Mouse (Mus musculus): ENCODE results near the gene Tmcc3.

Gene Tmcc3

DNA sequence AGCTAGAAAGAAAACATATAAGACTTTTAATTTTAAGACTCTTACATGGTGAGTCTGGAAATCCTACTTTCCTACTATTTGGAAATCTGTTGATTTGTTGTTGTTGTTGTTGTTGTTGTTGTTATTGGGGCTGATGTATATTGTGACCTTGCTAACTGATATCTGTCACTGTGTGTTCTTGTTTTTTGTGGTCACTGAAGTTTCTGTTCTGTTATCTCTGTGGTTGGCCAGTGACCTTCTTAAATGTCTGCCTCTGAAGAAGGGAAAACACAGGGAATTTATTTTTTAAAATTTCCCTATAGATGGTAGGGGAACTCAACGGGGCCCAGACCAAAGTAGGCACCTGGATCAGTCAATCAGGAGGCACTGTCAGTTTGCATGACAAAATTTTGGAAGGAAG lies 48.9 kb downstream of the Tmcc3 start:
- no peak for DNase-seq (ENCODE audit: low spot score in 2 of 2)

DNA sequence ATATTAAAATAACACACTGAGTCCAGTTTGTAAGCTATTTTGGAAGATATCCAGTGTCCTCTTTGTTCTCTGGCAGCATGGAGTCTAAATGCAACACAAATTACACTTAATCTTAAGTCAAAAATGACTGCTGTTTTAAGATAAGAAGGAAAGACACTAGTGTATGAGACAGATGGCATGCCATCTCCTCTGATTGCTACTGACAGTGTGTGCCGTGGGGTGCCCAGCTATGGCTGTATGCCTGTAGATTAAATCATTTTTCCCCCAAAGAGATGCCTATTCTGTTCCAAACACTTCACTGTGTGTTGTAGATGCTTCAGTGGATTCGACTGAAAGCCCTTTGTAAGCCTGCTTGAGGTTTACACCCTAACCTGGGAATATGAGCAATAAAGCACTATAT lies 59.5 kb downstream of the Tmcc3 start:
- no peak for DNase-seq (ENCODE audit: low spot score in 2 of 2)

DNA sequence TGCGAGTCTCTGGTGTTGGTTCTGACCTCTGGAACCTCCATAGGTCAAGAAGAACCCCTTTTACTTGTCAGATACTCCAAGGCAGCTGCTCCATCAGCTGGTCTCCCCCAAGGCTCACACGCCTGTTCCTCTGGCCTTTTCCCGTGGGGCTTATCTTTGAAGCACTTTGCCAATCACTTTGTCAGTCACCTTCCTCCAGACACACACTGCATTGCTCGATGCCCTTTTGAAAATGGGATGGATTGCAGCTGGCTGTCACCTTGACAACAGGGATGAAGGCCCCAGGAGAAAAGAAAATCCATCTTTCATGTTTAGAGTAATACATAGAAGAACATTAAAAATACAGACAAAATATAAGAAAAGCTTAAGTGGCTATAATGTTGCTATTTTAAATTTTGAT lies 65.2 kb downstream of the Tmcc3 start:
- DNase-seq (ENCODE audit: low spot score in 2 of 2): no peak

DNA sequence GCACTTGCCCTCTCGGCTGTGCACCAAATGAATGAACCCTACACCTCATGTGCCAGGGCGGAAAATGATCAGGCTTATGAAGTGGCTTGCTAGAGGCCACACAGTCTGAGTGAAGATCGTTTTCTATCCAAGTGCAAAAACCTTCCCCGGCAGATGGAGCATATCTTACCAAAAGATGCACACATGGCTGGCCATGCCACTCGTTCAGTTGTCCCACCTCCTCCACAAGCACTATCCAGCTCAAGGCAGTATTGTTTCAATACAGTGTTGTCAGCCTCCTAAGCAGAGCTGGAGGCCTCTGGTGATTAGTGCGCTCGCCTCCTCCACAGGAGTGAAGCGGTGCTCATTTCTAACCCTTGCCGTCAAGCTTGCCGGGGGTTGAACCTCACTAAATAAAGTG lies 66.1 kb downstream of the Tmcc3 start:
- no peak for DNase-seq (ENCODE audit: low spot score in 2 of 2)

DNA sequence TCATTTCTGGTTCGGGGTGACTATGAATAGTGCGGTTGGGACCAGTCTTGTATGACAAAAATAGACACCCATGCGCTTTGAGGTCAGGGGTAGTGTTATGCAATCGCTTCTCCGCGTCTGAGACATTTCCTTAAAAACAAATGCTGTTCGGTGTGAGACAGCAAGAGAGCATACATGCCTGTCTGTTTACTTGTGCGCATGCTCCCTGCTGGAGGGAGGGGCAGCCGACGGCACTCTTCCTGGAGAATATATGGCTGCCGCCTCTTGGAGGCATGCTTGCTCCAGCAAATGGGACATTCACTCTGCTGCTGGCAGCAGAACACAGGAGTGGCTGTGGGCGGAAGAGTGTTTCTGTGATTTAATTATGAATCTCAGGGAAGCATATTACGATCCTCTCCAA lies 66.6 kb downstream of the Tmcc3 start:
- DNase-seq (ENCODE audit: low spot score in 2 of 2): peak; percentile 63 to 67

DNA sequence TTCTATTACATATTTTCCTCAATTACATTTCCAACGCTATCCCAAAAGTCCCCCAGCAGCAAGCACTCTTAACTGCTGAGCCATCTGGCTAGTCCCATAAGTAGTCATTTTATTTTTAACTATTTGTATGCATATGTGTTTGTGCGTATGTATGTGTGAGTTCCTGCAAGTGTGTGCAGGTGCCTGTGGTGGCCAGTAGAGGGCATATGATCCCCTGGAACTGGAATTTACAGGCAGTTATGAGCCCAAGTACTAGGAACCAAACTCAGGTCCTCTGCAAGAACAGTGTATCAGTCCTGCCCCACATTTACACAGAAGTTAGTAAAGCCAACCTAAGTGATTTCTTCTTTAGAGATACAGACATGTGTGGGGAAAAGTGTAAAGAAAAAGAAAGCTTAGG lies 68.3 kb downstream of the Tmcc3 start:
- DNase-seq (ENCODE audit: low spot score in 2 of 2): no peak

DNA sequence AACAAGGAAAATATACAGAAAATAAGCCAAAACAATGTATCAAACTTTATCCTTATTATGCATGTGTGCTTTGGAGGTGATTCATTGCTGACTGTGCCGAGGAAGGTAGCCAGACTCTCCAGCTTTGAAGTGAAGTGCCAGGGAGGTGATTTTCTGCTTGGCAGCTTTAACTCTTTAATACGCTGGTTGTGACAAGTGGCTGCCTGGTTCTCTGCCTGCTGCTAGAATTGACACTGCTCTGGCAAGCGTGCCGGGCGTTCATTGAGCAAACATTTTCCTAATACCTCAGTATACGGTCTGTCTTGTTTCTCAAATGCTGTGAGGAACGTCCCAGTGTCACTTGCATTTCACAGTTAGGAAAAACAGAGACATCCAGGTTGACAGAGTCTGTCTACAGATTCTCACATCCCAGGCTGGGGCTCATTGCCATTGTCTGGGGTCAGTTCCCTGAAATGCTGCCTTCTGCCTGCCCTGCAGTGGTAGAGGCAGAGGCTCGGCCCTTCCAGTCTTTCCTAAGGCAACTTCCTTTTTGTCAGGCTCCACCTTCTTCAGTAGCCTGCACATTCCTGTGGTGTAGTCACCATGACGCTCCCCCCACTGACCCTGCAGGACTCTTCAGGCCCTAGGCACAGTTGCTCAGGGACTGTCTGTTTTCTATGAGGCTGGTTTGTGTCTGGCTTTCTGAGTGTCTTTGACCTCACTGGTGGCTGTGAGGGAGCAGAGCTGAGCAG lies 69.1 kb downstream of the Tmcc3 start:
- no peak for DNase-seq (ENCODE audit: low spot score in 2 of 2)

GRCm38 (mm10) chr10:94381393-94381740 lies 69.6 kb downstream of the Tmcc3 start:
- DNase-seq (ENCODE audit: low spot score in 2 of 2): no peak

GRCm38 (mm10) chr10:94382618-94383017 lies 70.9 kb downstream of the Tmcc3 start:
- no peak for DNase-seq (ENCODE audit: low spot score in 2 of 2)

- no peak for DNase-seq (ENCODE audit: low spot score in 2 of 2)
Measured at GRCm38 (mm10) chr10:94383565-94383964, 71.8 kb downstream of the Tmcc3 start.

GRCm38 (mm10) chr10:94389219-94389618 lies 77.5 kb downstream of the Tmcc3 start:
- DNase-seq (ENCODE audit: low spot score in 2 of 2): no peak

GRCm38 (mm10) chr10:94391049-94391448 lies 79.3 kb downstream of the Tmcc3 start:
- no peak for DNase-seq (ENCODE audit: low spot score in 2 of 2)

GRCm38 (mm10) chr10:94394286-94394685 lies 82.5 kb downstream of the Tmcc3 start:
- DNase-seq (ENCODE audit: low spot score in 2 of 2): no peak

- no peak for DNase-seq (ENCODE audit: low spot score in 2 of 2)
Measured at GRCm38 (mm10) chr10:94397833-94398596, 86.3 kb downstream of the Tmcc3 start.

- no peak for DNase-seq (ENCODE audit: low spot score in 2 of 2)
Measured at GRCm38 (mm10) chr10:94400895-94401294, 89.1 kb downstream of the Tmcc3 start.

DNA sequence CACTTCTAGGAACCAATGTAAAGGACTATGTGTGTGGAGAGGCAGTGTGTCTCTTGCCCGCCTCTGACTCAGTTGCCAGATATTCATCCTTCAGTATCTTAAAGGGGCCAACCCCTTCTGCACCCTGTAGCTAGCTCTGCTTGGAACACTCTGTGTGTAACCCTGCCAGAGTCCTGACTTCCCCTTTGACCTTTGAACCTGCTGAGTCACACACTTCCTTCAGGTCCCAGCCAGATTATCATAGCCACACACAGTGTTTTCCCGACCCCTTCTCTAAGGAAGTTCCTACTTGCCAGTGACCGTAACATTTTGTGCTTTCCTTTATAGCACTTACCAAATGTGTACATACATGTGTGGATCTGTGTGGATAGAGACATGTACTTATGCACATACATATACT lies 93.7 kb downstream of the Tmcc3 start:
- DNase-seq (ENCODE audit: low spot score in 2 of 2): no peak

DNA sequence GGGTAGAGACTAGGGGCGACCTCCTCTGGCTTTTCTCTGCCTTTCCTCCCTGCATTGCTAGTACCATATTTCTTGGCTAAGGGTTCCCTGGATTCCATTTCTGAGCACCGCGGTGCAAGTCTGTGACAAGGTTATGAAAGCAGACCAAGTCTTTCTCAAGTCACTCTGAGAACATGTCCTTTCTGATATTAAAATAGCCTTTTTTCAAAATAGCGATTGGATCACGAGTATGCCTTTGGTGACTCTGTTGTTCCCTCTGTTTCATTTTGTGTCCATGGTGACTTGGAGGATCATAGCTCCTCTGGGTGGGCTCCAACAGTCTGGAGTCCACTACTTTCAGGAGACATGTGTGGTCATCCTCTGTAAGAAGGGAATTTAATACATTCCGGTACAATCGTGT lies 95.1 kb downstream of the Tmcc3 start:
- DNase-seq (ENCODE audit: low spot score in 2 of 2): no peak

DNA sequence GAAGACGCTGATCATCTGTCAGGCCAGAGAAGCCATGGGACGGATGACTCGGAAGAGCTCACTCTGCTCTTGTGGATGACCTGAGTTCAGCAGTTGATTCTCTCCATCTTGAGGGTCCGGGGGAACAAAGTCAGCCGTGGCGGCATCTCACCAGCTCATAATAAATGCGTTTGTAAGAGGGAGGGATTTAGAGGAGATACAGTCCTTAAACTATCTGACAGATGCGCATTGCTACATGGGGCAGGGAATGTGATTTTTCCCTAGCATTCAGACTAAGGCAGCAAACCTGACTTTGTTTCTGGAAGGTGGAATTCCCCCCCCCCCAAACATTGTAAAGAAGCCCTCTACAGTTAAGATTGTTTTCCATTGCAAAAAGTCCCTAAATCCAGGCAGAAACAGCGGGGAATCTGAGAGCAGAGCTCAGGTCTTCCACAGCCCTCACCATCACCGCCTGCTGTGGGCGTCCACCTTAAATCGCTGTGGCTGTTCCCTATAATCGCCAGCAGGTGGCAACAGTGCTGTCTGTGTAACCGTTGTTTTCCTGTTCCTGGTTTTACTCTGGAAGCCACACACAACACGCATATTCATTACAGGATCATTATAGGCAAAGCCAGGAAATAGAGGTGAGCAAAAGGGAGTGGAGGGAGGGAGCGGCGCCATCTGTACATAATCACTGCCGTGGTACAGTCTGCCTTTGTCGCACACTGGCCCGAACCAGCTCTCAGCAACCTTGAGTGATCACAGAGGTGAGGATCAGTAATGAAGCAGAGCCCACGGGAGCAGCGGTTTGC lies 96.8 kb downstream of the Tmcc3 start:
- peak; percentile 66 to 74 for DNase-seq (ENCODE audit: low spot score in 2 of 2)

- DNase-seq (ENCODE audit: low spot score in 2 of 2): no peak
Measured at GRCm38 (mm10) chr10:94409661-94410060, 97.9 kb downstream of the Tmcc3 start.

- no peak for DNase-seq (ENCODE audit: low spot score in 2 of 2)
Measured at GRCm38 (mm10) chr10:94411594-94411993, 99.8 kb downstream of the Tmcc3 start.

- DNase-seq (ENCODE audit: low spot score in 2 of 2): peak in 1 of 2 experiments; percentile 30
Measured at GRCm38 (mm10) chr10:94413770-94414651, 102.3 kb downstream of the Tmcc3 start.
